Mouse (Mus musculus): Measurements from ENCODE around the gene Tead2. TPM values are rescaled to one million over a fixed set of nuclear protein-coding genes. Genes with fewer than 3 reads are reported as not detected.

Tead2 gene
- total RNA-seq, 2 experiments from 2014 or later = 2.7 to 3.3 TPM

DNA sequence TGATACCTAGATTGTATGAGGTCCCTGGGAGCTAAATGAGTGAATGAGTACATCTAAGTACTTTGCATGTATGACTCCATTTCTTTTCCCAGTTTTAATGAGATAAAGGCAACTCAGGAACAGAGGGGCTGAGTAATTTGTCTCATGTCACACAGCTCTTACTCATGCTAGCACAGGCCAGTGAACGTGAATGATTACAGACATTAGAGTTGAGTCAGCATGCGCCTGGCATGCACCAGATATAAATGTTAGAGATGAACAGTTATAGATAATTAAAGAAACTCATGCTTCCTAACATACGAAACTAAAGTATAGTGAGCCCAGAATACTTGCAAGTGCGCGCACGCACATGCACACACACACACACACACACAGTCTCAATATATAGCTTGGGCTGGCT, 25.4 kb upstream of the Tead2 start:
- intact Hi-C loops (cut with DNase I) = no loop called here
- no peak for DNase-seq

DNA sequence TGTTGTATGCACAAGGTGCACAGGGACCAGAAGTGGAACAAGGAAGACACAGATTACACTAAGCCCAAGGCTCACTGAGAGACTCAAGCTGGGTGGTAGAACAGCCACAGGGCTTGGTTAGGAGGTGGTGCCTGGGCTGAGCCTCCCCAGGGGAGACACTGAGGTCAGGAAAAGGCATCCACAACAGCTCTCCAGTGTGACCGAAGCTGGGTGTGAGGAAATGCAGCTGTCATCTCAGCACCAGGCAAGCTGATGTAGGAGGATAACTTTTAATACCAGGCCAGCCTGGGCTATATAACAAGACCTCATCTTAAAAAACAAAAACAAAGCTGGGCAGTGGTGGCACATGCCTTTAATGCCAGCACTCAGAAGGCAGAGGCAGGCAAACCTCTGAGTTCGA, 24.4 kb upstream of the Tead2 start:
- DNase-seq = no peak
- intact Hi-C loops (cut with DNase I) = no loop called here

DNA sequence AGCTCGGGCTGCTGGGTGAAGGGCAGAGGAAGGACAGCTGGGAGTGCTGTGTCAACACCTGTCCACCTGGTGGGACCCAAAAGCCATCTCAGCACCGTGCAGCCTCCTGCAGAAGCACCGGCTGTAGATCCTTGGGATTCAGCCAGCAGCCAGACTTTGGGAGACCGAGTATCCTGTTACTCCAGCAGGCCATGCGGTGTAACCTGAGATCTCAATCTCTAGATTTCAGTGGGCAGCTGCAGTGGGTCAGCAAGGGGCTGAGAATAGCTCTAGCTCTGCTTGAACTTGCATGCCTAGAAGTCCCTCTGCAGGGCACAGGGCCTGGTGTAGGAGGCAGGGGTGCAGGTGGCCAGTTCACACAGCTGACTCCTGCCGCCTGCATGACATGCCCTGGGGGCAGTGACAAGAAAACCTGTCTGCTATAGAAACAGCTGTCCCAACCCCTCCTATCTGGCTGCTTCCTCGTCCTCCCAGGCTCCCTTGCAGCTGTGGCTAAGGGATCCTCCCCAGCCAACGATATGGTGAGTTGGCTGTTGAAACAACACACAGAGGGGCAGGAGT, 23.7 kb upstream of the Tead2 start:
- DNase-seq = peak; percentile 34 to 41
- intact Hi-C loops (cut with DNase I) = no loop called here

GRCm38 (mm10) chr7:45192585-45193310, 22.8 kb upstream of the Tead2 start:
- no peak for DNase-seq
- intact Hi-C loops (cut with DNase I) = no loop called here

- intact Hi-C loops (cut with DNase I) = no loop called here
- DNase-seq = no peak
Measured at GRCm38 (mm10) chr7:45193406-45193805, 22.1 kb upstream of the Tead2 start.

GRCm38 (mm10) chr7:45193871-45194785, 21.4 kb upstream of the Tead2 start:
- intact Hi-C loops (cut with DNase I) = no loop called here
- DNase-seq = no peak

GRCm38 (mm10) chr7:45195341-45196175, 20.0 kb upstream of the Tead2 start:
- no peak for DNase-seq
- intact Hi-C loops (cut with DNase I) = loop anchor here (5.0 kb wide), 1 partner anchor 118 kb away; no protein-coding TSS in a partner anchor

DNA sequence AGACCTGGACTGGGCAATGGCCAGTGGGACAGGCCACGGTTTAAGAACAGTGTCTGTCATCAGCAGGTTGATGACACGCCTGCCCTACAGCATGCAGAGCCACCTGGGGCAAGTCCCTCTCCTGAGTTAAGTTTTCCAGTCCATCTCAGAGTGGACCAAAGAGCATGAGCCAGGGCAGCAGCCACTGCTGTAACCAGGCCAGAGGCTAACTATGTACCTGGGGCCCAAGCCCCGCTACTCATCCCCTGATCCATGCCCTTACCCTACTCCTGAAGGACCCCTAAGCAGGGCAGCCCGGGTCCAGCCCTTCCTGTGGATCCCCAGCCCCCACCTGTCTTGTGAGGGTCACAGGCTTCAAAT, 19.4 kb upstream of the Tead2 start:
- intact Hi-C loops (cut with DNase I) = loop anchor here (5.0 kb wide), 1 partner anchor 119 kb away; no protein-coding TSS in a partner anchor

GRCm38 (mm10) chr7:45196994-45197393, 18.6 kb upstream of the Tead2 start:
- DNase-seq = no peak

More for the DNA sequence above, 19.4 kb upstream of the Tead2 start:
- no peak for DNase-seq

DNA sequence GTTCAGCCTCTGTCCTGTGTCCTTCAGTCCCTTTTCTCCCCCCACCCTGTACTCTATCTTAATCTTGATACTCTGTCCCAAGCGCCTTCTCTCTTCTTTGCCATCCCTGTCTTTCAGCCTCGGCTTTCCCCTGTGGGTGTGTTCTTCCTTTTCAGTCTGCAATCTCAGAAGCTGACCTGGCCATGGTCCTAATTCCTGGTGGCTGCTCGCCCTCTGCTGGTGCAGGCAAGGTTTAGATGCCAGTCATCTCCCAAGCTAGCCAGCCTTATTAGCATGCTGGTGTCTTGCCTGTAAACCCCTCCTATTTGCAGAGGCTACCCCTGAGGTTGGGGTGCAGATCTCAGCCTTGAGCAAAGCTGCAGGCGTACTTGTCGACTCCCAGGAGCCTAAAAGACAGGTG, 17.1 kb upstream of the Tead2 start:
- intact Hi-C loops (cut with DNase I) = loop anchor here (1.0 to 5.0 kb wide), 2 partner anchors 36 to 121 kb away; no protein-coding TSS in a partner anchor
- peak; percentile 66 to 76 for DNase-seq

More at GRCm38 (mm10) chr7:45196994-45197393, 18.6 kb upstream of the Tead2 start:
- intact Hi-C loops (cut with DNase I) = loop anchor here (5.0 kb wide), 1 partner anchor 120 kb away; no protein-coding TSS in a partner anchor

DNA sequence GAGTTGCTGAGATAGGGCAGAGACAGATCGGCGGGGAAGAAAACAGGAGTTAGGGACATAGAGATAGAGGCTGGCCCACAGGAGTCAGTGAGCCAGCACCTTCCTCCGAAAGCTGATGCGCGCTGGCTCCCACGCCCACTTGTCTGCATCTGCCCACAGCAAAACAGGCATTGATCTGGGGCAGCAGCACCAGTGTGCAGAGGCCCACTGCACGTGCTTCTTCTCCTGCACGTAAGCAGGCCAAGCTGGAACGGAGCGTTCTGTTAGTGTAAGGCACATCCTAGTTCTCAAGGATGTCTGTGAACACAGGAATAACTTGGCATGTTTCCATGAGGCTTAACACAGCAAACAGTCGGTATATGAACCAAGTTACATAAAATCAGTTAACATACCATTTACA, 16.6 kb upstream of the Tead2 start:
- intact Hi-C loops (cut with DNase I) = loop anchor here (1.0 to 5.0 kb wide), 2 partner anchors 37 to 122 kb away; no protein-coding TSS in a partner anchor
- DNase-seq = no peak

- intact Hi-C loops (cut with DNase I) = no loop called here
- no peak for DNase-seq
Measured at GRCm38 (mm10) chr7:45202654-45203053, 12.9 kb upstream of the Tead2 start.

- intact Hi-C loops (cut with DNase I) = loop anchor here (5.0 kb wide), 1 partner anchor 68 kb away; no protein-coding TSS in a partner anchor
- peak; percentile 62 to 81 for DNase-seq
Measured at GRCm38 (mm10) chr7:45204380-45205143, 11.0 kb upstream of the Tead2 start, which contains the start of gene Ccdc155. TSS of gene Ccdc155 (minus strand) at chr7:45204892.

- intact Hi-C loops (cut with DNase I) = loop anchor here (5.0 kb wide), 1 partner anchor 64 kb away; no protein-coding TSS in a partner anchor
Measured at GRCm38 (mm10) chr7:45208260-45208659, 7.3 kb upstream of the Tead2 start.

DNA sequence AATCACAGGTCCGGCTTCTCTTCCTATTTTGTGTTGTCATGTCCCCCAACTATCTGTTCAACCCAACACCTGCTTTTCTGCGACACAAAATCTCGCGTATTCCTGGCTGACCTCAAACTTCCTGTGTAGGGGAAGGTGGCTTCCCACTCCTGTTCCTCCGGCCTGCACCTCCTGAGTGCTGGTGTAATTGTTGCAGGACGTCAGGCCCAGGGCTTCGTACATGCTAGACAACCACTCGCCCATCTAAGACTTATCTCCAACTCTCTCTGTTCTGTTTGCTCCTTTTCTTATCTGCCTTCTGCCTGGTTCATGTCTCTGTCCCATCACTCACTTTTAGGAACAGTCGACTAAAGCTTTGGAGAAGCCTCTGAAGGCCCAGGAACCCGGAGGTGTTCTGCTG, 4.5 kb upstream of the Tead2 start:
- no peak for DNase-seq
- intact Hi-C loops (cut with DNase I) = no loop called here

More at GRCm38 (mm10) chr7:45208260-45208659, 7.3 kb upstream of the Tead2 start:
- DNase-seq = no peak

DNA sequence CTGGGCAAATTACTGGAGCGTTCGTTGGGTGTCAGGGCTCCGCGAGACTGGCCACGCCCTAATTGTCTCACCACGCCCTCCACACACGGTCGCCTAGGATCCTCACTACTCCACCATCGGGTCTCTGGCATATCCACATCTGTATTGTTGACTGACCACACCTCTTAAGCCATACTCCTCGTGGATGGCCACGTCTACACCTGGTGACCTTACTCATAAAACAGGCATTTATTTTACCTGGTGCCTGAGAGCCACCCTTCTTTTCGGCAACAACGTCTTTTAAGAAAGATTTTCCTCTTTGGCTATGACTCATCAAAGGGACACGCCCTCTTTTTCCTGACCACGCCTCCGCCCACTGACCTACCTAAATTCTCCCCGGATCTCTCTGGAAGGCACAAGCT, 3.7 kb upstream of the Tead2 start, which contains the start of gene Dkkl1:
Gene Dkkl1 (minus strand): TSS at position 297 of the 401 bp plus-strand sequence.
- no peak for DNase-seq
- intact Hi-C loops (cut with DNase I) = no loop called here

GRCm38 (mm10) chr7:45212356-45212755, 3.2 kb upstream of the Tead2 start:
- intact Hi-C loops (cut with DNase I) = no loop called here
- DNase-seq = no peak

GRCm38 (mm10) chr7:45213708-45214107, 1.8 kb upstream of the Tead2 start:
- intact Hi-C loops (cut with DNase I) = no loop called here
- no peak for DNase-seq
